In the genomic region with DNA sequence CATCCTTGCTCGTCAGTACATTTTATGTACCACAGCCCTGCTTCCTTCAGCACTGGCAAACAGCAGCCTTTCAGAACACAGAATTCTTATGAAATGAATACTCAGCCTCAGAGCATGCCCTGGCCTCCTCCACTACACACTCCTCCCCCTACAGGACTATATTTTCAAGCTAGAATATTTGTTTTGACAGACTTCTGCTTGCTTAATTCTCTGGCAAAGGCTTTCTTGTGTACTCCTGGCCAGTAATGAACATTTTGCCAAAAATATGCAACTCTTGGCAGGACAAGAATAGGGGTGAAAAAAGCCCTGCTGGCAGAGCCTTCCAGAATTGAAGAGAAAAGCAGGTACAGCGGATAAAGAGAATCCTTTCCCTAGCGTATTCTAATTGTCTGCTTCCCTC, we compare ENCODE assay signal across 8 mouse cellular contexts.
A peak's percentile ranks its signal among the peaks of the same experiment; 100 is the strongest.
DNase-seq lines count a peak whose midpoint lies in the region; ATAC-seq and TF ChIP-seq lines count a peak whose summit lies in the region.

No protein-coding gene starts in this region.

- H3K9ac ChIP-seq in limb, embryonic 15.5 days: no peak overlapping the region

- H3K27ac ChIP-seq in limb, embryonic 15.5 days: peak overlapping the region; percentile 75

- no peak overlapping the region for H3K4me2 ChIP-seq in limb, embryonic 15.5 days

- TF ChIP-seq POLR2A in lung, adult 2 months (IDR thresholded peaks at IDR 0.05; ENCODE audit: borderline replicate concordance, extremely low read depth, low read depth, low read length): no peak

- 0 out of 2 replicates have a peak, but pooled peaks have one; percentile 9 for ATAC-seq in limb, embryonic 15.5 days (ENCODE audit: insufficient number of reproducible peaks, low FRiP score, low TSS enrichment, low read depth)
- no peak for ATAC-seq in megakaryocyte progenitor cell, adult 5-6 weeks (replicated peaks; ENCODE audit: poor library complexity)

- no peak for TF ChIP-seq CTCF in lung, adult 2 months (IDR thresholded peaks at IDR 0.05; ENCODE audit: insufficient read depth, low read length)

- no peaks in the 10 kb centered on the region for H3K36me3 ChIP-seq in limb, embryonic 15.5 days

- H3K27me3 ChIP-seq in limb, embryonic 15.5 days: no peaks in the 10 kb centered on the region

- 38% methylated on average over 3 of the region's 3 CpGs for WGBS in lung, adult 2 months
- 34% methylated on average over 3 of the region's 3 CpGs for WGBS in limb, embryonic 15.5 days

- H3K9me3 ChIP-seq in limb, embryonic 15.5 days: no peaks in the 10 kb centered on the region

- DNase-seq in lung, adult 18-20 months: peak; percentile 25 to 53
- DNase-seq in lung, adult 2 months: no peak
- peak; percentile 93 for DNase-seq in cerebellum, adult 9-10 months
- peak; percentile 69 to 71 for DNase-seq in heart, adult 9 months (ENCODE audit: low spot score in 2 of 2)
- DNase-seq in urinary bladder, postnatal 4 days (ENCODE audit: low spot score in 2 of 2): no peak
- DNase-seq in spleen, adult 18-20 months: no peak

- no peak overlapping the region for H3K4me3 ChIP-seq in lung, adult 2 months (replicated peaks; ENCODE audit: extremely low read depth, low read depth, low read length)
- H3K4me3 ChIP-seq in limb, embryonic 15.5 days: no peak overlapping the region

- H3K4me1 ChIP-seq in lung, adult 2 months (ENCODE audit: control insufficient read depth, insufficient read depth, low read length): peaks cover 17% of the 10 kb centered on the region
- peaks cover 67% of the 10 kb centered on the region for H3K4me1 ChIP-seq in limb, embryonic 15.5 days

Comparison
In these comparisons a context has a peak if more than half of its experiments do, and no peak if none do; other contexts are left out.
1. DNase-seq: peak in lung, adult 18-20 months (2 of 2), cerebellum, adult 9-10 months (single experiment) and heart, adult 9 months (2 of 2); none in lung, adult 2 months (single experiment), urinary bladder, postnatal 4 days (0 of 2) and spleen, adult 18-20 months (0 of 2).